Mouse (Mus musculus) forebrain, embryonic 11.5 days (tissue): ENCODE measurements at regions not wholly inside any gene's neighbourhood (a gene's known extent, or its start where the extent isn't known, plus 50 kb on each side); places are given as distances from the start of the nearest gene placed in this dataset.

Experiments
- ATAC-seq: fragments of 200-750 bp; cut with Nextera tagmentation; replicated peaks from 2 replicates; pipeline ENCODE4 v1.8.0; 2017; ENCODE audit warnings: moderate TSS enrichment; ENCODE audit not compliant: low FRiP score
- DNase-seq: peaks from one replicate; pipeline ENCODE4 v3.0.0-alpha.2; 2017; ENCODE audit warnings: low spot score
- H3K27ac ChIP-seq: fragments of 300-500 bp; sonication (generic); 2 replicates; pipeline ENCODE4 v1.5.1; 2014; ENCODE audit warnings: low read depth, low read length
- H3K27me3 ChIP-seq: fragments of 300-500 bp; sonication (generic); 2 replicates; pipeline ENCODE4 v1.6.1; 2014; ENCODE audit warnings: mild to moderate bottlenecking, low read length, mixed read lengths; ENCODE audit not compliant: control insufficient read depth, insufficient read depth
- H3K36me3 ChIP-seq: fragments of 300-500 bp; sonication (generic); 2 replicates; pipeline ENCODE4 v1.6.1; 2014; ENCODE audit warnings: mild to moderate bottlenecking, low read length, moderate library complexity, mixed read lengths; ENCODE audit not compliant: control insufficient read depth, insufficient read depth
- H3K4me1 ChIP-seq: fragments of 300-500 bp; sonication (generic); replicated peaks from 2 replicates; pipeline ENCODE4 v1.6.1; 2014; ENCODE audit warnings: low read length, mixed read lengths; ENCODE audit not compliant: control insufficient read depth, insufficient read depth
- H3K4me2 ChIP-seq: fragments of 300-500 bp; sonication (generic); 2 replicates; pipeline ENCODE4 v1.6.1; 2014; ENCODE audit warnings: low read depth, mild to moderate bottlenecking, low read length, moderate library complexity, mixed read lengths; ENCODE audit not compliant: severe bottlenecking
- H3K4me3 ChIP-seq: fragments of 300-500 bp; sonication (generic); 2 replicates; pipeline ENCODE4 v1.5.1; 2014; ENCODE audit warnings: low read depth, low read length
- H3K9ac ChIP-seq: fragments of 300-500 bp; sonication (generic); 2 replicates; pipeline ENCODE4 v1.6.1; 2014; ENCODE audit warnings: low read length
- H3K9me3 ChIP-seq: fragments of 300-500 bp; sonication (generic); 2 replicates; pipeline ENCODE4 v1.6.1; 2016; ENCODE audit warnings: low read length, mixed read lengths; ENCODE audit not compliant: control insufficient read depth
- WGBS: fragments of 180-500 bp; shearing (Covaris S2); extraction: QIAGEN DNeasy Blood & Tissue Kit; methylation state at CpG from one replicate; pipeline ENCODE4 v1.1.7; 2014; 5-methylcytosine and 5-hydroxymethylcytosine counted together

GRCm38 (mm10) chr13:46182851-46183250 is 90.7 kb upstream of the Stmnd1 start:
- Histone ChIP-seq H3K27ac (no peak overlapping the region), H3K27me3 (no peaks in the 10 kb centered on the region), H3K36me3 (no peaks in the 10 kb centered on the region), H3K4me2 (no peak overlapping the region), H3K9ac (no peak overlapping the region), H3K9me3 (no peaks in the 10 kb centered on the region), H3K4me3 (no peak overlapping the region), H3K4me1 (no peaks in the 10 kb centered on the region)
- 84% methylated on average over 8 of the region's 8 CpGs for WGBS
- ATAC-seq (no peak), DNase-seq (no peak)

- WGBS: 34% methylated on average over 12 of the region's 12 CpGs
- Histone ChIP-seq H3K9ac (no peak overlapping the region), H3K27me3 (no peaks in the 10 kb centered on the region), H3K36me3 (no peaks in the 10 kb centered on the region), H3K4me2 (peak overlapping the region; percentile 19; the same call in 1 of the 2 replicates), H3K4me1 (no peaks in the 10 kb centered on the region), H3K4me3 (no peak overlapping the region), H3K9me3 (no peaks in the 10 kb centered on the region), H3K27ac (no peak overlapping the region)
- ATAC-seq (no peak), DNase-seq (no peak)
Observed at GRCm38 (mm10) chr13:46180606-46181133, 92.9 kb upstream of the Stmnd1 start.

GRCm38 (mm10) chr13:46179916-46180315 is 93.6 kb upstream of the Stmnd1 start:
- no peaks in the 10 kb centered on the region for H3K36me3 ChIP-seq

GRCm38 (mm10) chr13:46173103-46173502 is 100.4 kb upstream of the Stmnd1 start:
- DNase-seq: no peak
- Histone ChIP-seq H3K36me3 (no peaks in the 10 kb centered on the region), H3K4me1 (no peaks in the 10 kb centered on the region), H3K9ac (no peak overlapping the region), H3K27ac (no peak overlapping the region), H3K4me3 (no peak overlapping the region), H3K27me3 (no peaks in the 10 kb centered on the region), H3K9me3 (no peaks in the 10 kb centered on the region), H3K4me2 (no peak overlapping the region)
- 13% methylated on average over 8 of the region's 8 CpGs for whole genome bisulfite sequencing
- ATAC-seq: no peak

More at GRCm38 (mm10) chr13:46179916-46180315, 93.6 kb upstream of the Stmnd1 start:
- ATAC-seq (no peak), DNase-seq (no peak)
- H3K4me2 ChIP-seq: no peak overlapping the region
- H3K4me1 ChIP-seq: no peaks in the 10 kb centered on the region
- WGBS: 83% methylated on average over 3 of the region's 3 CpGs
- H3K27ac ChIP-seq: no peak overlapping the region
- H3K27me3 ChIP-seq: no peaks in the 10 kb centered on the region
- H3K9me3 ChIP-seq: no peaks in the 10 kb centered on the region
- no peak overlapping the region for H3K4me3 ChIP-seq
- H3K9ac ChIP-seq: no peak overlapping the region

- no peak overlapping the region for H3K4me3 ChIP-seq
- 1% methylated on average over 10 of the region's 10 CpGs for WGBS
- 0 out of 2 replicates have a peak overlapping the region, but pooled peaks have one; percentile 12 for H3K9ac ChIP-seq
- ATAC-seq (peak; percentile 63), DNase-seq (peak; percentile 88)
- H3K36me3 ChIP-seq: no peaks in the 10 kb centered on the region
- peaks cover 6% of the 10 kb centered on the region for H3K4me1 ChIP-seq
- H3K9me3 ChIP-seq: no peaks in the 10 kb centered on the region
- H3K27ac ChIP-seq: no peak overlapping the region
- peak overlapping the region; percentile 40 for H3K4me2 ChIP-seq
- no peaks in the 10 kb centered on the region for H3K27me3 ChIP-seq
Observed at GRCm38 (mm10) chr13:46162025-46162374, 111.5 kb upstream of the Stmnd1 start.

GRCm38 (mm10) chr13:46161261-46162024 is 112.1 kb upstream of the Stmnd1 start:
- Histone ChIP-seq H3K36me3 (no peaks in the 10 kb centered on the region), H3K9me3 (no peaks in the 10 kb centered on the region), H3K9ac (0 out of 2 replicates have a peak overlapping the region, but pooled peaks have one; percentile 12), H3K4me3 (no peak overlapping the region), H3K27me3 (no peaks in the 10 kb centered on the region), H3K4me1 (peaks cover 6% of the 10 kb centered on the region), H3K4me2 (peak overlapping the region; percentile 40), H3K27ac (no peak overlapping the region)
- 28% methylated on average over 13 of the region's 13 CpGs for WGBS
- ATAC-seq (0 out of 2 replicates have a peak, but pooled peaks have one; percentile 12), DNase-seq (no peak)

- no peak for DNase-seq
- Histone ChIP-seq H3K27ac (no peak overlapping the region), H3K4me3 (no peak overlapping the region), H3K4me1 (peaks cover 6% of the 10 kb centered on the region), H3K9me3 (no peaks in the 10 kb centered on the region), H3K4me2 (no peak overlapping the region), H3K9ac (no peak overlapping the region), H3K36me3 (no peaks in the 10 kb centered on the region), H3K27me3 (no peaks in the 10 kb centered on the region)
- no peak for ATAC-seq
- WGBS: 96% methylated on average over 14 of the region's 14 CpGs
Observed at GRCm38 (mm10) chr13:46159354-46159753, 114.2 kb upstream of the Stmnd1 start.

- no peak for DNase-seq
- no peak overlapping the region for H3K27ac ChIP-seq
- WGBS: 86% methylated on average over 14 of the region's 14 CpGs
- H3K9me3 ChIP-seq: no peaks in the 10 kb centered on the region
- no peaks in the 10 kb centered on the region for H3K27me3 ChIP-seq
- no peak overlapping the region for H3K9ac ChIP-seq
- ATAC-seq: no peak
- no peaks in the 10 kb centered on the region for H3K4me1 ChIP-seq
- no peak overlapping the region for H3K4me3 ChIP-seq
- no peak overlapping the region for H3K4me2 ChIP-seq
- H3K36me3 ChIP-seq: no peaks in the 10 kb centered on the region
Observed at GRCm38 (mm10) chr13:46153282-46154260, 120.0 kb upstream of the Stmnd1 start.
